Mouse (Mus musculus) retina, postnatal 1 day (tissue): ENCODE measurements around the gene S100pbp.
"Not testable (repeated sequence)": the region's sequence is repeated elsewhere in the genome, so short reads cannot be mapped to it uniquely, and the experiment has no call there.

Experiments used
- DNase-seq: peaks from one replicate; pipeline ENCODE4 v3.0.0-alpha.2; 2012

S100pbp gene

DNA sequence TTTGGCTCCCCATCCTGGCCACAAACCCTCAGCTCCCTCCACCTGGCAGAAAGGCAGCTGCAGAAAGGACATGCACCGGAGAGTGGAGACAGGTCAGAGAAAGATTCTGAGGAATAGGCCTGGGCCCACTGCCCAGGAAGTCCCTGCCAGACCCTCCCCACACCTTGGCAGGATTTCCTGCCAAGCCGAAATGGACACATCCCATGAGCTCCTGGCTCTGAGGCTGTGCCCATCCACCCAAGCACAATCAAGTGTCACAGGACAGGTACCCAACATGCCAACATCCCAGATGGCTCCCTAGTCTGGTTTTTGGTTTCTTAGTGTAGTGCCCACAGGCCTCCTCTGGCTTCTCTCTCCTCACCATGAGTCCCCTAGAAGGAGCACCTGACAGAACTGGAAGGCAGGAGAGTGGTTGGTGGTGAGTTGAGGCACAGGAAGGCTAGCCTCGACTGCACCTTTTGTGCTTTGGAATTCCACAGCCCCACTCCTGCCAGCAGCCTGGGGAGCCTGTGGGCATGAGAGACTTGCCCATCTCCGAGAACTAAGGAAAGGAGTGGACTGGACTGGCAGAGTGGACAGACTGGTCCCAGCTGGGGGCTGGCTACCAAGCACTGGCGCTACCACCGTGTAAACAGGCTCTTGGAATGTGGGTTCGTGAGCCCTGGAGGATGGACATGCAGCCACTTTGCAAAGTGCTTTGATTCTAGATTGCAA, 31.0 kb upstream of the S100pbp start:
- no peak for DNase-seq

DNA sequence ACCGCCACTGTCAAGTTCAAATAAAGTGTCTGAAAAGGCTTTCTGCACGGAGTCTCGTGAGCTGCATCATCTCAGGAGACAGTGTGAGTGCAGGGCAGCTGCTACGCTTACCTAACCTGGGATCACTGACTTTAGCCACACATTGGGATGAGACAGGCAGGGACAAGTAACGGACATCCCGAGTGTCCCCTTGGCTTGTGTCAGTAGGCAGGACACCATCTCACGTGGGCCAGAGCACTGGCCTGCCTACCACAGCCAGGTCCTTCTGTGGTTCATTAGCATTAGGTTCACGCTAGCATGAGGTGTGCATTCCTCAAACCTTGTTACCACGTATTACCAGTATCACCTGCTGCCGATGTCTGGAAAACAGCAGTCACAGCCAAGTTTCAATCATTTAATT, 29.7 kb upstream of the S100pbp start:
- DNase-seq = no peak

DNA sequence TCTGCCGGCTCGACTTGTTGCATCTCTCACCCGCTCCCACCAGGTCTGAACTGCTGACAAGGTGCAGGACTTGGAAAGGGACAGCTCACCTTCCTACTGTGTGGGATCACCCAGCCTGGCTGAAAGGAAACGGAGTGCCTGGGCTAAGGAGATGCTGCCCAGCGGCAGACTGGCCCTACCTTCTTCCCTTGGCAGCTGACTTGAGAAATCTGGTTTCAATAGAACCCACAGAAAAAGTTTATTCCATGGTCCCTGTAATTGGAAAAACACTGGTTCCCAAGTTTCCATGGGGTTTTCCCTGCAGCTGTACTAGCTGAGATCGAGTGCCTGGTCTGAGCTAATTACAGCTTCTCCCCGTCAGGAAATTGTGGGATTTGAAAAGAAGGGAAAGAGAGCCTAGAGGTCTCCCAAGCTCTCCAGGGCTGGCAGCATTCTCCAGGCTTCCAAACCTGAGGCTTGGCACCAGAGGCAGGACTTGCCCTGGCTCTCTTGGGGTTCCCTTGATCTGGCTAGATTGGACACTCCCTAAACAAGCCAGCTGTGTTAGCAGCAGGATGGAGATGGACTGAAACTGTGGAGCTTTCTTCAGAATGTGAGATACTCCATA, 29.1 kb upstream of the S100pbp start:
- DNase-seq = no peak

DNA sequence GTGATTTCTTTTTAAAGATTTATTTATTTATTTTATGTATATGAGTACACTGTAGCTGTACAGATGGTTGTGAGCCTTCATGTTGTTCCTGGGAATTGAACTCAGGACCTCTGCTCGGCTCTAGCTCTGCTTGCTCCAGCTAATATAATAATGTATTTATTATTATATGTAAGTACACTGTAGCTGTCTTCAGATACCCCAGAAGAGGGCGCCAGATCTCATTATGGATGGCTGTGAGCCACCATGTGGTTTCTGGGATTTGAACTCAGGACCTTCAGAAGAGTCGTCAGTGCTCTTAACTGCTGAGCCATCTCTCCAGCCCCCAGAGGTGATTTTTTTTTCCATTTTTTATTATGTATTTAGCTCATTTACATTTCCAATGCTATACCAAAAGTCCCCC, 23.0 kb upstream of the S100pbp start:
- DNase-seq = not testable (repeated sequence)

DNA sequence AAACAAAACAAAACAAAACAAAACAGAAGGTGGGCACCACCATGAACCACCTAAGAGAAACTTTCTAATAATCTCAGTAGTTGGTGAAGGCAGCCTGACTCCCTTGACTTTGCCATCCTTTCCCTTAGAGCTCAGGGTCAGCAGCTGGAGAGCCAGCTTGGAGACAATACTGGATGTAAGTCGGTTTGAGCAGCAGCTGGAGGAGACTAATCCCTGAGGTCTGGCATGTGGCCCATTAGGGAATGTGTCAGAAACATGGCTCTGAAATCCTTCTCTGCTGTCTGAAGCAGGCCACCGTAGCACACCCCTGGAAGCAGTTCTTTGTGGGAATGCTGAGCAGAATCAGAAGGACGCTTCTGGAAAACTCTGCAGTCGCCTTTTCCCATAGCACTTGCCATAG, 21.9 kb upstream of the S100pbp start:
- peak; percentile 69 for DNase-seq

DNA sequence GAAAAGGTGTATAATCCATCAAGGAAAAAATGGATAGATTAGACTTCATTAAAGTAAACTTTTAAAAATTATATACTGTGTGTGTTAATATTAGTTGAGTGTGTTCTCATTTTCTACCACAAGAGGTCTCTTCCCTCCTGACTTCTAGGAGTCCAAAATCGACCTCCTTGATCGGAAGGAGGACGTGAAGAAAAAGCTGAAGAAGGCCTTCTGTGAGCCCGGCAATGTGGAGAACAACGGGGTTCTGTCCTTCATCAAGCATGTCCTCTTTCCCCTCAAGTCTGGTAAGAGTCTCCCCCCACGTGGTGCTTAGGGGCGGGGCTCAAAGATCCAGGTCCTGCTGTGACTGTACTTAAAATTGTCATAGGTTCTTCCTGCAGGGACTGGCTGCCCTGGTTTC, 20.0 kb upstream of the S100pbp start:
- DNase-seq = peak; percentile 65

DNA sequence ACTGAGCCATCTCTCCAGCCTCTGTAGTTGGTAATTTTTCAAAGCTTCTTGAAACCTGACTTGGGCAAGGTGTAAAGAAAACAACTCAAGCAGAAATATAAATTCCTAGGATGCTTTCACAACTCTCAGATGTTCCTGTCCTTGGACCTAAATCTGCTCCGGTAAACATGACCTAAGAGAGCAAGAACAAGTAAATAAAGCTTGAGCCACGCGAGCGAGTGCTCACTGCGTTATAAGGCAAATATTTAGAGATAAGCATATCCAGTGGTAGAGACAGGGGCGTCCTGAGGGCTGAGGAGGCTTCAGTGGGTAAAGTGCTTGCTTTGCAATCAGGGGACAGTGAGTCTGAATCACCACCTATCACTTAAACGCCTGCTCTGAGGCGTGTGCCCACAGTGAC, 17.3 kb upstream of the S100pbp start:
- no peak for DNase-seq

DNA sequence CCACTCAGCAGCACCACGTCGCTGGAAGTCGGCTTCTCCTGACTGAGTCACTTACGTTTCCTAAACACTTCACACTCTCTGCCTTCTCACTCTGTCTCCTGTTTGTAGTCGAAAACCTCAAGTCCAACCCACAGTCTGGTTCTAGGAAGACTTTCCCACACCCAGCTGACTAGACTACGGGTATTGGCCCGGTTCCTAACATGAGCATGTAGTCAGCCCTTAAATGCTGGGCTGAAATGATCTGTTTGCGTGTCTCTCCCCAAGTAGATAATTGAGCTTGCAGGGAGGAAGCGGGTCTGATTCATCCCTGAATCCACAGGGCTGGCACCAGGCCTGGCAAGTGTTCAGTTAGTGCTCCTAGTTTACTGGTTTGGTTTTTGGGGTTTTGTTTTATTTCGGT, 15.1 kb upstream of the S100pbp start:
- no peak for DNase-seq

DNA sequence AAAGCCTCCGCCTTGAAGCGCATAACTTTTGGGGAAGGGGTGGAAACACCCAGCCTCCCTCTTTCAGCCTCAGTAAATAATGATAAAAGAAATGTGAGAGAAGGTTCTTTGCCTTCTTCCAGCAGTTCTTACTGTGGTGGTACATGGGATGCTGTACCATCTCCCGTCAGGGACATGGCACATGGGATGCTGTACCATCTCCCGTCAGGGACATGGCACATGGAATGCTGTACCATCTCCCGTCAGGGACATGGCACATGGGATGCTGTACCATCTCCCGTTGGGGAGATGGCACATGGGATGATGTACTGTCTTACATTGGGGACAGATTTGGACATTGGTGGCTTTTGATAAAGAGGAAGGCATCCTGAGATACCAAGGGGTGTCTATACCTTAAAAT, 8.0 kb upstream of the S100pbp start:
- no peak for DNase-seq

DNA sequence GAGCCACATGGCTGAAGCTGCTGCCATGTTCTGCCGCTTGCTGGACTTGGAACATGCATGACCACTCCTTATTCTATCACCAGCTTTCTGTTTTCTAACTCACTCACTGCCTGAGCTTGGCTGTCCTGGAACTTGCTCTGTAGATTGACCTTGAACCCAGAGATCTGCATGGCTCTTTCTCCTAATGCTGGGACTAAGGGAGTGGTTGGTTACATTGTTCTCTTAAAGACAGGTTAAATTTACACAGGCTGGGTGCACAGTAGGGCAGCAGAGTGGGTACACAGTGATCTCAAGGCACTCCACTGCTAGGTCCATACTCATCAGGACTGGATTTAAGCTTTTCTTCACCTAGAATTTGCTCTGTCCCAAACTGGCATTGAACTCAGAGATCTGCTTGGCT, 4.8 kb upstream of the S100pbp start:
- DNase-seq = no peak

DNA sequence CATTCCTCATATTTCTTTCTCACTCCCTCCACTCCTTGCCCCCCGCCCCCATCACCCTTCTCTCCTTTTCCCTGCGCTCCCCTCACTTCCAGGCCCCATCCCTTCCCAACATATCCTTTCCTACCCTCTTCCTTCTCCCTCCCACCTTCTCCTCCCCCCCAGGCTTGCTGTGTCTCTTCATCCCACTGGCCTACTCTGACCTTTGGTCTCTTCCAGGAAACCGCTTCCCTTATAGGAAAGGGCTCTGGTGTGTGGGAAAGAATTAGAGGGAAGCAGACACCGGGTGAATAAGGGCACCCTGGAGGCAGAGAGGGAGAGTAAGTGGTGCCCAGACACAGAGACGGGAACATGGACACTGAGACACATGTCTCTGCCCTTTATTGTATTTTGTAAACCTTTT, 2.2 kb upstream of the S100pbp start:
- no peak for DNase-seq

DNA sequence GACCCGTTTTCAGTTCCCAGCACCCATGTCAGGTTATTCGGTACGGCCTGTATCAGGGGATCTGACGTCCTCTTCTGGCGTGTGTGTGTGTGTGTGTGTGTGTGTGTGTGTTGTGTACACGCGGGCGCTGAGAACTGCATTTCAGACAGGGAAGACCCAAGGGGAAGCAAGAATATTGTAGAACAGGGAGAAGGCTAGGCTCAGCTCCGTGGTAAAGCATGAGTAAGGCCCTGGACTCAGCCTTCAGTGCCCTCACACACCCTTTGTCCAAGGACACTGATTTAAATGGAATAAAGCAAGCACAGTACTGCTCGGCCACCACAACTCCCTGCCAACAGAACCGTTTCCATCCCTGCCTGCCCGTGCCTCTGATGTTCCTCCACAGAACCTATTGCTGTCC, 1.0 kb upstream of the S100pbp start:
- no peak for DNase-seq

DNA sequence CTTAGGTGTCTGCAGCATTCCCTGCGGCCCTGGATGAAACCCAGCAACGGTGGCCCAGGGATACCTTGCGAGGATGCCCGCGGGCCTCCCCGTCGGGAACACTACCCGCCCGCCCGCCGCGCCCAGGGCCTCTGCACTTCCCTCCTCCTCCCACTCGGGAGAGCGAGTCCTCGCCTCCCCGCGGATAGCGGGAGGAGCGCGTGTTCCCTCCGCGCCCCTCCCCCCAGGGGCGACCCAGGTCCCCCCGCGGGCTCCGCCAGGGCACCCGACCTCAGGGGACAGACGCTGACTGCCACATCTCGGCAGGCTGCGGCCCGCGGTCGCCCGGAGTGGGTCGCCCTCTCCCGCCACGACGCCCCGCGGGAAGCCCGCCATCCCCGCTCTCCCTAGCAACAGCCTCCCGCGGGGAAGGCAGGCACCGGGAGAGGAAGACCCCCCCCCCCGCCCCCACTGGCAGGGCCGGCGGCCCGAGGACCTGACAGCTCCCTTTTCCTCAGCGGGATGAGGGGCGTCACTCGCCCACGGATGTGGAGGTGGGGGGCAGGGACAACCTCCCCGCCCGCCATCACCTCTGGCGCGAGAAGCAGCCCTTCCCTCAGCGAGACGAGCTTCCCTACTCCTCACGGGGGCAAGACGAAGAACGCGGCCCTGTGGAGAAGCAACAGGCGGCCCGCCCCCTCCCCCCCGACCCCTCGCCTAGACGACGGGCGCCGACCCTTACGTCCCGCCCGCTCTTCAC, 555 bp downstream of the S100pbp start:
- peak; percentile 82 for DNase-seq

DNA sequence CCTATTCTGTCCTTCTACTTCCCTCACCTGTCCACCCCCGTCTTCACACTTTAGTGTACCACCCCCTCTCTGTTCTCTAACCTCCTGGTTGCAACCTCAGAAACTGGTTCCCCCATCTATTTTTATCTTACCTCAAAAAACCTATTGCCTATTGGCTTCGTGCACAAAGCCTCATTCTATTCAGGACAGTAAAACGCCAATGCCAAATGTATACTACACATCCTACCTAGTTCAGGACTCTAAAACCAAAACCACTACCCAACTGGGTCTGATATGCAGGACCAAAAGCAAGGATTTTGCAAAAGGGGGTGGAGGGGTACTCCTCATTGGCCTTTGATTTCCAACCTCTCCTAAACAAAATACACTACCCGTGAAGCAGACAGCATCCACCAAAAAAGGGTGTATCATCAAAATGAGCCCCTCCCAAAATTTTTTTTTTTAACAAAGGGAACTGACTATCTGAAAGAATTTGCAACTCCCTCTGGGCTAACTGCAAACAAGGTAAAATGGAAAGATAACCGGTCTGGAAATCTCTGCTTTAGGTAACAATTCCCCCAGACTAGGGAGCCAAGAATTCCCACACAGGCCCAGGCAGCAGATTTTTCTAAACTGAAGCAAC, 1.4 kb downstream of the S100pbp start:
- DNase-seq = no peak

DNA sequence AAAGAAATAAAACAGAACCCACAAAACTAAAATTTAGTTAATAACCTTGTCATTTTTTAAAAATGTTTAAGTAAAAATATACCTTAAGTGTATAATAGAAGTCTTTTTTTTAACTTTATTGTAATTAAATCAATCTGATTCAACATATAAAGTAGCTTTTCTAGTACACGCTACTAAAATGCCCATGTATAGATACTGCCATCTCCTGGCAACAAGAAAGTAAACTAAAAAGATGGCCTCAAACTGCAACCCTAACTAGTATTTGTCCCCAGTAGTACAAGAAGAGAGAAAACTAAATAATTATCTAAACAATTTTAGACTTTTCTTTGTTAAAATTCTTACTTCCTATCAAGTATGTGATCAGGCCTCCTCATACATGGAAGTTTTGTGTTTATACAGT, 10.0 kb downstream of the S100pbp start:
- DNase-seq = peak; percentile 8

DNA sequence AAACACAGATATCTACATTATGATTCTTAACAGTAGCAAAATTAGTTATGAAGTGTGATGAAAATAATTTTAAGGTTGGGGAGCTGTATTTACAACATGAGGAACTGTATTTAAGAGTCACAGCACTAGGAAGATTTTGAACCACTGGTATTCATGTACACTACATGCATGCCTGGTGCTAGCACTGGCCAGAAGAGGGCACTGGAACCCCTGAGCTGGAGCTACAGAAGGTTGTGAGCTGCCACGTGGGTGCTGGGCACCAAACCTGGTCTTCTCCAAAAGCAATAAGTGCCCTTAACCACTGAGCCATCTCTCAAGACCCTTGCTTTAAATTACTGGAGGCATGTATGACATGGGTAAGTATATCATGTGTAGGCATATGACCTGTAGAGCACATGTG, 17.0 kb downstream of the S100pbp start:
- no peak for DNase-seq

DNA sequence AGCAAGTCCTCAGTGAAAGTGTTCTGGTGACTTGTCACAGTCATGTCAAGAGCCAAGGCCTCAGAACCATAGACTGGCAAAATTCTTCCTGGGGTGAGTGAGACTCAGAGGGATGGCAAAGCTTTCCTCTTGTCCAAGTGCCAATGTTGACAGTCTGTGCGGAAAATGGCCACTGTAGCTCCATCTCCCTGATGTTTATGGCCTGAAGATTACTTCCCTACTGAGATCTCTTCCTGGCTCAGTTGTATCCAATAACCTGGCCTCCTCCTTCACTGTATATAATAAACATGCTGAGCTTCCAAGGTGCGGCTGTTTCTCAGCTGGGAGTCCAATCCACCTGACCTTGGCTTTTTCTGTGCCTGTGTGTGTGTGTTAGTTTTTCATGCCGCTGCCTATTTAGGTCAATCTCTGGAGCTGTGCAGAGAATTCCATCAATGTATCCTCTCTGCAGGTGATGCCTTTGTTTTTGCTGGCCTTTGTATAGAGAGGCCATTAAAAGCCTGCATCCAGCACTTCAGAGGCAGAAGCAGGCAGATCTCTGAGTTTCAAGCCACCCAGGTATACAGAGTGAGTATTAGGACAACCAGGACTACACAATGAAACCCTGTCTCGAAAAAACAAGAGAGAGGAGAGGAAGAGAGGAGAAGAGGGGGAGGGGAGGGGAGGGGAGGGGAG, 27.8 kb downstream of the S100pbp start:
- no peak for DNase-seq

DNA sequence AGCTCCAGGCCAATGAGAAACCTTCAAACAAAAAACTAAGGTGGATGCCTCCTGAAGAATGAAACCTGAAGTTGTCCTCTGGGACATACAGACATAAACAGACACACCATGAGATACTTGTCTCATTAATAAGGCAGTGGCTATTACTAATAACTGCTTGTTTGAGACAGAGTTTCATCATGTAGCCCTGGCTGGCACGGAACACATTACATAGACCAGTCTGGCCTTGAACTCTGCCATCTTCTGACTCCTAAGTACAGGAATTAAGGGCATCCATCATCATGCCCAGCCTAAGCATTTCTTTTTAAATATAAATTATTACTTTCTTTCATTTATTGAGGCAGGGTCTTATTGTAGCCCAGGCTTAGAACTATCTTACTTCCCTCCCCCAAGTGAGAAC, 28.5 kb downstream of the S100pbp start:
- no peak for DNase-seq

DNA sequence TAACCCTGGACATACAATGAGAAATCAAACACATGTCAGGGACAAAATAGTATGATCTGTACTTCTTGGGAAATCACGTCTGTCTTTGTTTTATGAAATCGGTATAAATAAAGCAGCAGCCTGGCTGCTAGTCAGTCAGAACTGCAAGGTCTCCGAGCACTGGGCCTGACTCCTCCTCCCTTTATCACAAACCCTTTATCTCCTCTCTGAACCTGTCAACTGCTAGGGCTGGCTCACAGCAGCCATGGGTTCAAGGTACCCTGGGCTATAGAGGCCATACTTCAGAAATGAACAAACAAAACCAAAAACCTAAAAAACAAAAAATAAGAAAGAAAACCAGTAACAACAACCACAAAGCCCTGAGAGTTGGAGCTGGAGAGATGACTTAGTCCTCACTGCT, 31.0 kb downstream of the S100pbp start:
- no peak for DNase-seq

DNA sequence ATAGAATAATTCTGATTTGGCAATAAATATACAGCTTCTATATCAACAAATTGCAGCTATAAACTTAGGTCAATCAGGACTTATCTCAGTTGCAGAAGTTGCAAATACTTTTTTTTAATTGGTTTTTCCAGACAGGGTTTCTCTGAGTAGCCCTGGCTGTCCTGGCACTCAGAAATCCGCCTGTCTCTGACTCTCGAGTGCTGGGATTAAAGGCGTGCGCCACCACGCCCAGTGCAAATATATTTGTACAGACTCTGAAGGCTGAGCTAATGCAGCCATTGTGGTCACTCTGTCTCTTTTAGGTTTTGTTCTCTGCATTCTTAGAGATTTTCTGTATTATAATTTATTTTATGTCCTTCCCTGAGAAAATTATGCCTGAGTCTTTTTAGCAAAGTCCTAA, 32.0 kb downstream of the S100pbp start:
- no peak for DNase-seq

DNA sequence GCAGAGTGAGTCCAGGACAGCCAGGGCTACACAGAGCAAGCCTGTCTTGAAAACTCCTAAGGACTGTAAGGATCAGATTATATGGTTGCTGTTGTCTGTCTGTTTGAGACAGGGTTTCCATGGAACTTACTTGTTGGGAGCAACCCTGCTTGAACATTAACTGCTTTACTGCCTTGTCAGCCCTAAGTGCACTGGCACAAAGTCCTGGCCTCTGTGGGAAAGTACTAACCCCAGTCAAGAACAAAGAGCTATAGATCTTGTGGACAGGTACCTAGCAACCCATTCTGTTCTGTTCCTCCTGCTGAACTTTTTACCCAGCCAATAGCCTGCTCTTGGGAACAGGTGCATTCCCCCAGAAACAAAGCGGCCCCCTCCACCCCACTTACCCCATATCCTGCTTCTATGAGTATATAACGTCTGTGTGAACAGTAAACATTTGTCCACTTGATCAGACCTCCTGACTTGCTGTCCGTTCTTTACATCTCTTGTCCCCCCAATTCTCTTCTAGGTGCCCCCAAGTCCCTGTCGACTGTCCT, 38.2 kb downstream of the S100pbp start:
- DNase-seq = no peak

DNA sequence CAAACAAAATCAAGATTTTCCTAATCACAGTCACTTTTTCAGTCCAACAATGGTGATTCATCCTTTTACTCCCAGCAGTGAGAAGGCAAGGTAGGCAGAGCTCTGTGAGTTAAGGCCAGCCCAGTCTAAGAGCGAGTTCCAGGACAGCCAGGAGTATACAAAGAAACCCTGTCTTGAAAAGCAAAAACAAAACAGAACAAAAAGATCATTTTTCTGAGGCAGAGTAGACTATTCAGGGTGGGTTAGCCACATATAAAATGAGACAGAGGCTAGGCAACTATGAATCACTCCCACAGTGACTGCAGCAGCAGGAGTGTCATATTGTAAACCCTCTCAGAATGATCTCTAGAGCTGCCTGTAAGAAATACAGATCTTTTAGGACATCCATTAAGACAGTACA, 40.2 kb downstream of the S100pbp start:
- DNase-seq = no peak

DNA sequence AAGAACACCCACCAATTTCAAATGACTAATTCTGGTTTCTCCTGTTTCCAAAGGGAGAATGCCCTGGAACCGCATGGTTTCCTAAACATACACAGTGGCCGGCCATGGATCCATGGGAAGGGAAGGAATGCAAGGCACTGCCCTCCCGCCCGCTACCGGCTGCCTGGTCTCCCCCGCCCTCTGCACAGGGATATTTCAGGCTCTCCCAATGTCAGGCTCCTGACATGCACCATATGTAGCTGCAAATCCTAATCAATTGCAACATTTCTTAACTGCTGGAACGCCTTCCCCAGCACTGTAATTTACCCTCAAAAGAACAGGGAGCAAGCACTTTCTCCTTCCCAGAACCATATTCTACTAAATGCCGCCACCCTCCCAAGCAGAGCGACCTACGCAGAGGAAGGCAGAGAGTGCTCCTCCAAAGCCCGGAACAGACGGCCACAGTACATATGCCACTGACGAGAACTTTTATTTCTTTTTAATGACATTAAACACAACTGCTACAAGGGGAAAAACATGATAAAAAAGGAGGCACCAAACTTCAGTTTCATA, 41.9 kb downstream of the S100pbp start:
- DNase-seq = no peak
